ENCODE assay signal across 12 mouse cellular contexts in genomic region chr8:65349396-65349795, GRCm38 (mm10).
DNase-seq lines count a peak whose midpoint lies in the region; ATAC-seq lines count a peak whose summit lies in the region.
"Had no signal": no experiment of that assay in that cellular context is flagged by ENCODE, and none has a peak within 500 bp of the region (broad histone marks: within the 10 kb centered on the region; RNA-seq: fewer than 3 reads in every experiment).

No protein-coding gene starts in this region.

- no peaks in the 10 kb centered on the region for H3K9me3 ChIP-seq in midbrain, embryonic 16.5 days (replicated peaks; ENCODE audit: control insufficient read depth, low read length, poor library complexity, severe bottlenecking)
- H3K9me3 ChIP-seq in midbrain, embryonic 13.5 days = no peaks in the 10 kb centered on the region
- H3K9me3 ChIP-seq: embryonic facial prominence, embryonic 12.5 days; stomach, embryonic 15.5 days had no signal

- H3K4me3 ChIP-seq in midbrain, embryonic 16.5 days (ENCODE audit: low read depth, low read length) = no peak overlapping the region
- H3K4me3 ChIP-seq in midbrain, embryonic 13.5 days (replicated peaks) = no peak overlapping the region
- H3K4me3 ChIP-seq: embryonic facial prominence, embryonic 12.5 days; stomach, embryonic 15.5 days had no signal

- H3K4me1 ChIP-seq in midbrain, embryonic 16.5 days (ENCODE audit: control insufficient read depth, insufficient read depth, low read length) = no peaks in the 10 kb centered on the region
- no peaks in the 10 kb centered on the region for H3K4me1 ChIP-seq in midbrain, embryonic 13.5 days (replicated peaks)
- H3K4me1 ChIP-seq: embryonic facial prominence, embryonic 12.5 days; stomach, embryonic 15.5 days had no signal

- ATAC-seq in midbrain, embryonic 16.5 days = peak; percentile 76
- ATAC-seq in midbrain, embryonic 13.5 days = no peak

- peak; percentile 3 to 7 for DNase-seq in cerebellum, postnatal 10 days
- no peak for DNase-seq in cerebellum, adult 9-10 months
- peak; percentile 49 to 53 for DNase-seq in layer of hippocampus, postnatal 36 days
- DNase-seq in telencephalon, adult 2 months (ENCODE audit: low read depth, low spot score) = peak; percentile 47
- DNase-seq in thymus, postnatal 36 days = no peak
- no peak for DNase-seq in lung, postnatal 36 days
- DNase-seq: cerebellum, adult 9-11 months had no signal

- H3K36me3 ChIP-seq in midbrain, embryonic 16.5 days (ENCODE audit: control insufficient read depth, insufficient read depth, low read length) = no peaks in the 10 kb centered on the region
- no peaks in the 10 kb centered on the region for H3K36me3 ChIP-seq in midbrain, embryonic 13.5 days
- H3K36me3 ChIP-seq: embryonic facial prominence, embryonic 12.5 days; stomach, embryonic 15.5 days had no signal

- WGBS in midbrain, embryonic 16.5 days = 38% methylated on average over 2 of the region's 2 CpGs
- 59% methylated on average over 2 of the region's 2 CpGs for WGBS in midbrain, embryonic 13.5 days

- H3K4me2 ChIP-seq in midbrain, embryonic 16.5 days (ENCODE audit: low read length) = no peak overlapping the region
- no peak overlapping the region for H3K4me2 ChIP-seq in midbrain, embryonic 13.5 days (replicated peaks)
- H3K4me2 ChIP-seq: embryonic facial prominence, embryonic 12.5 days; stomach, embryonic 15.5 days had no signal

- H3K27me3 ChIP-seq in midbrain, embryonic 16.5 days (ENCODE audit: control insufficient read depth, insufficient read depth, low read depth, low read length) = no peaks in the 10 kb centered on the region
- H3K27me3 ChIP-seq in midbrain, embryonic 13.5 days = no peaks in the 10 kb centered on the region
- H3K27me3 ChIP-seq: embryonic facial prominence, embryonic 12.5 days; stomach, embryonic 15.5 days had no signal

- H3K9ac ChIP-seq in midbrain, embryonic 16.5 days (ENCODE audit: low read depth, low read length) = no peak overlapping the region
- H3K9ac ChIP-seq in midbrain, embryonic 13.5 days (replicated peaks) = no peak overlapping the region
- H3K9ac ChIP-seq: embryonic facial prominence, embryonic 12.5 days; liver, embryonic 14.5 days; stomach, embryonic 15.5 days had no signal

- no peak overlapping the region for H3K27ac ChIP-seq in midbrain, embryonic 16.5 days (ENCODE audit: low read length)
- H3K27ac ChIP-seq in midbrain, embryonic 13.5 days = no peak overlapping the region
- H3K27ac ChIP-seq: embryonic facial prominence, embryonic 12.5 days; liver, embryonic 14.5 days; stomach, embryonic 15.5 days had no signal

Comparison
In these comparisons a context has a peak if more than half of its experiments do, and no peak if none do; other contexts are left out.
1. DNase-seq: peak in cerebellum, postnatal 10 days (2 of 2), layer of hippocampus, postnatal 36 days (2 of 2) and telencephalon, adult 2 months (single experiment); none in cerebellum, adult 9-10 months (single experiment), thymus, postnatal 36 days (0 of 2) and lung, postnatal 36 days (single experiment).